Mouse (Mus musculus): Measurements from ENCODE around the gene Gng7.

DNA sequence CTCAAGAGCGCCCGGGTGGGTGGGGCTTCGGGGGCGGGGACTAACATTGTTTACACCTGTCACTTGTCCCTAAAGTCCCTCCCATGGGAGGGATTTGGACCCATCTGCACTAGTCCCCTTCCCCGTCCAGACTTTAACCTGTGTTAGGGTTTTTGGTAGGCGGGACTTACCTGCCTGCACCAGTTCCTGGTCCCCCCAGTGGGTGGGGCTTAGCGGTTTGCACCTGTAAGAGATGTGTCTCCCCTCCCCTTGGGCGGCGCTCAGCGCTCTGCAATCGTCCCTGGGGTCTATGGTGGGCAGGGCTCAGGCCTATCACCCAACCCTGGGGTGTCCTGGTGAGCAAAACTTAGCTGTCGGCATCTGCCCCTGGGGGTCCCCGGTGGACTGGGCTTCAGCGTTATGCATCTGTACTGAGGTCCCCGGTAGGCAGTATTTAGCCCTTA, 97.4 kb downstream of the Gng7 start:
- no peak for TF ChIP-seq CTCF (IDR thresholded peaks at IDR 0.05; ENCODE audit: insufficient read depth, low read length)
- no peak for TF ChIP-seq POLR2A (IDR thresholded peaks at IDR 0.05; ENCODE audit: borderline replicate concordance, extremely low read depth, low read depth, low read length)
